Mouse (Mus musculus) forebrain, embryonic 10.5 days (tissue): ENCODE results near the gene Vwde. TPM values are rescaled to one million over a fixed set of nuclear protein-coding genes. Genes with fewer than 3 reads are reported as not detected.
A peak's percentile ranks its signal among the peaks of the same experiment; 100 is the strongest.

Experiments
- DNase-seq: peaks from one replicate; pipeline ENCODE4 v3.0.0-alpha.2; 2017; ENCODE audit warnings: low spot score; ENCODE audit errors: extremely low spot score
- H3K27ac ChIP-seq: fragments of 300-500 bp; sonication (generic); 2 replicates; pipeline ENCODE4 v1.5.1; 2016; ENCODE audit warnings: mild to moderate bottlenecking
- H3K27me3 ChIP-seq: fragments of 300-500 bp; sonication (generic); 2 replicates; pipeline ENCODE4 v1.6.1; 2016; ENCODE audit warnings: mild to moderate bottlenecking; ENCODE audit not compliant: poor library complexity, severe bottlenecking
- H3K36me3 ChIP-seq: fragments of 300-500 bp; sonication (generic); replicated peaks from 2 replicates; pipeline ENCODE4 v1.6.1; 2016; ENCODE audit warnings: mild to moderate bottlenecking, moderate library complexity
- H3K4me1 ChIP-seq: fragments of 300-500 bp; sonication (generic); 2 replicates; pipeline ENCODE4 v1.6.1; 2016
- H3K4me3 ChIP-seq: fragments of 300-500 bp; sonication (generic); 2 replicates; pipeline ENCODE4 v1.5.1; 2016; ENCODE audit warnings: mild to moderate bottlenecking, moderate library complexity
- H3K9me3 ChIP-seq: fragments of 300-500 bp; sonication (generic); 2 replicates; pipeline ENCODE4 v1.6.1; 2016; ENCODE audit warnings: mild to moderate bottlenecking, moderate library complexity
- WGBS: fragments of 180-500 bp; shearing (Covaris S2); methylation state at CpG from one replicate; pipeline ENCODE4 v1.1.7; 2016; 5-methylcytosine and 5-hydroxymethylcytosine counted together
- polyA plus RNA-seq: library from polyadenylated mRNA; unstranded; fragments of >200 nt; fragmentation: Nextera tagmentation; extraction: Ambion mirVana; gene quantifications from 2 replicates; pipeline ENCODE4 v1.2.1, GENCODE M21; 2016

Vwde gene
- polyA plus RNA-seq = 0.04 and 0.14 TPM in 2 replicates

DNA sequence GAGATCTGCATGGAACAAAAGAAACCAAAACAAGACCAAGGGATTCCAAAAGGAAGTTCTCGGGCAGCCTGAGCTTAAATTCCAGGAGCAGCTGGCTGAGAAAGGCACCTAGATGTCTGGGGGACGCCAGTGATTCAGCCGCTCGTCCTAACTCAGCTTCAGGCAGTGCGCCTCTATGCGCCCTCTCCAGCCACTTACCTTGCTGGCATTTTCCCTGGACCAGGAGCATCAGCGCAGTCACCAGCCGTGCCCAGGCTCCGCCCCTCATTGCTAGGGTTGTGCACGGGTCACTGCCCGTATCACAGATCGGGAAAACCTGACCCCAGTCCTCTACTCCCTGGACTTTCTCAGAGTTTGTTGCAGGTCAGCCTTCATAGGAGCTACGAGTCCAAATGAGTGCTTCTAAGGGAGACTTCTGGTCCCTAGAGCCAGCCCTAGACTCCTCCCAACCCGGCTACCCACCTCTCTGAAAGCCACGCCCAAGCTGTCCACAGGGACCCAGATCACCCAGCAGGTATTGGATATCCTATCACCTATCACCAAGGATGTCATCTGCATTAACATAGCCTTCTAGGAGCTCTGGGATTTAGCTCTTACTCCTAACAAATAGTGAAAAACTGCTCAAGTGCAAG, at the start of gene Vwde:
Vwde (minus strand) TSS at position 370 of the 632 bp plus-strand sequence.
- 28% methylated on average over 15 of the region's 15 CpGs for WGBS
- DNase-seq = peak; percentile 14
- no peak within 1 kb of the TSS for H3K27ac ChIP-seq

GRCm38 (mm10) chr6:13255341-13255740, 30.6 kb upstream of the Vwde start:
- Histone ChIP-seq H3K4me1 (no peaks in the 10 kb centered on the region), H3K36me3 (no peaks in the 10 kb centered on the region), H3K27me3 (no peaks in the 10 kb centered on the region), H3K4me3 (no peak overlapping the region), H3K27ac (no peak overlapping the region), H3K9me3 (no peaks in the 10 kb centered on the region)
- no peak for DNase-seq
- 89% methylated on average over 4 of the region's 4 CpGs for WGBS

More for the DNA sequence above, at the start of gene Vwde:
- no peaks in the 10 kb centered on the region for H3K9me3 ChIP-seq
- H3K36me3 ChIP-seq = no peaks in the 10 kb centered on the region
- H3K4me1 ChIP-seq = peaks cover 9% of the 10 kb centered on the region; the same call in 1 of the 2 replicates
- H3K27me3 ChIP-seq = no peaks in the 10 kb centered on the region
- H3K4me3 ChIP-seq = peak within 1 kb of the TSS; percentile 39

DNA sequence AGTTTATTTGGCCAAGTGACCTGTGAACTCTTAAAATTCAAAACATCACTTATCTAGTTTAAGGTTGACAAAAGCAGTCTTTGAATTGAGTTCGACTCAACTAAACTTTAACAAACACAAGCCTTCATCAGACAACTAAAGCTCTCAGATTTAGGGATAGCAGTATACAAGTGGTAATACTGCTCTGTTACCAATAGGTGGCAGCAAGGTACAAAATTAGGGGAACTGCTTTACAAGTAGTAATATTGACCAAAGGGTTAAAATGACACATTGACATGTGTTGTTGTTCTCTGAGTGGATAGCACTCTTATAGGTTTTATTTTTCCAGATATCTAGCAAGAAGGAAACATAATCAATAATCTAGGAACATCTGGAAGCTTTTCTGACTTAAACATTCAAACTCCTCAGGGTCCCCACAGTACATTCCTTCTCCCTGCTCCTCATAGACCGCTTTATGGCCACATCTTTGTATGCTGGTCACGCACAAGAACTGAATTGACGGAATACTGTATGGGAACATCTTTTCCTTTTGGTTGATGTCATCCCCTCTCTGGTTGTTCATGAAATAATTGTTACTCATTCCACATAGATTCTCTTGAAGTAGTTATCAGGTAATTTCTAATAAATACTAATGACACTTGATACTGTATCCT, 23.7 kb upstream of the Vwde start:
- Histone ChIP-seq H3K36me3 (no peaks in the 10 kb centered on the region), H3K27ac (no peak overlapping the region), H3K27me3 (no peaks in the 10 kb centered on the region), H3K4me1 (no peaks in the 10 kb centered on the region), H3K4me3 (no peak overlapping the region), H3K9me3 (no peaks in the 10 kb centered on the region)
- no peak for DNase-seq
- WGBS = 73% methylated on average over 4 of the region's 4 CpGs

GRCm38 (mm10) chr6:13206157-13206556, 18.6 kb downstream of the Vwde start:
- Histone ChIP-seq H3K27me3 (no peaks in the 10 kb centered on the region), H3K9me3 (no peaks in the 10 kb centered on the region), H3K36me3 (no peaks in the 10 kb centered on the region), H3K4me3 (no peak overlapping the region), H3K4me1 (no peaks in the 10 kb centered on the region), H3K27ac (no peak overlapping the region)
- 79% methylated on average over 6 of the region's 6 CpGs for WGBS
- no peak for DNase-seq

- WGBS = 93% methylated on average over 3 of the region's 3 CpGs
- H3K36me3 ChIP-seq = no peaks in the 10 kb centered on the region
- no peaks in the 10 kb centered on the region for H3K27me3 ChIP-seq
- no peaks in the 10 kb centered on the region for H3K4me1 ChIP-seq
- no peak overlapping the region for H3K27ac ChIP-seq
- 0 out of 2 replicates have a peak, but pooled peaks cover 6% of the 10 kb centered on the region for H3K9me3 ChIP-seq
- no peak overlapping the region for H3K4me3 ChIP-seq
- no peak for DNase-seq
Observed at GRCm38 (mm10) chr6:13197486-13197885, 27.3 kb downstream of the Vwde start.

DNA sequence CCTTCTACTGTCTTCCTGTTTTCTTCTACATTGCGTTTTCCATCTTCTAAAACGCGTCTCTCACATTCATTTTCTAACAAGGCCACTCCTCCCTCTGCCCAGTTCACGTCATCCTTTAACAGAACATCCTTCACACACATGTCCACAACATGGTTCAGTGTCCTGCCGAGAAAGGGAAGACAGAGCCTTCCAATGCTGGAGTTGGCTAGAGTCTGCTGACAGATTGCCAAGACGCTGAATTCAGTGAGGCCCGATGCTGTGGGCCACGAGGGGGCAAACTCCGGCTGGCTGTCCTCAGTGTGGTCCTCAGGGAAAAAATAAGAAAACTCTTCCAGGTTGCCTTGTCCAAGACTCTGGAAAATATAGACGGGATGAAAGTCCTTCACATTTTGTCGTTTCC, 37.9 kb downstream of the Vwde start:
- H3K27me3 ChIP-seq = no peaks in the 10 kb centered on the region
- H3K36me3 ChIP-seq = no peaks in the 10 kb centered on the region
- DNase-seq = no peak
- H3K4me1 ChIP-seq = no peaks in the 10 kb centered on the region
- H3K27ac ChIP-seq = no peak overlapping the region
- no peaks in the 10 kb centered on the region for H3K9me3 ChIP-seq
- no peak overlapping the region for H3K4me3 ChIP-seq
- 92% methylated on average over 11 of the region's 11 CpGs for WGBS

DNA sequence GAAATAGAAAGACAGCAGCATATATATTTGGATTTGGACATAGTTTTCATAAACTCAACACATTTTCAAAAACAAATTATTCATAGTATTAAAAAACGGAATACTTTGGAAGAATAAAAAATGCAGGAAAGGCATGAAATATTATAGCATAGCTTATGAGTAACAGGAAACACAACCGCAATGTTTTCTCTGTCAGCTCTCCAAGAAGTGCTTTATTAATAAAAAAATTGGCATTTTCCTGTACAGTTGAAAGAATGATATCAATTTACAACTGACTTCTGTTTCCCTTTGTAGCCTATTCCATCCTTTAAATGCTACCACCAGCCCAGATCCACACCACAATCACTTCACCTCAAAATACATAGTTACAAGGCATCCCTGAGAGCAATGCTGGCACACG, 44.7 kb downstream of the Vwde start:
- 88% methylated on average over 3 of the region's 3 CpGs for WGBS
- DNase-seq = no peak
- no peaks in the 10 kb centered on the region for H3K4me1 ChIP-seq

GRCm38 (mm10) chr6:13169459-13170150, 55.2 kb downstream of the Vwde start:
- no peak overlapping the region for H3K27ac ChIP-seq
- no peaks in the 10 kb centered on the region for H3K4me1 ChIP-seq
- no peaks in the 10 kb centered on the region for H3K36me3 ChIP-seq
- no peaks in the 10 kb centered on the region for H3K27me3 ChIP-seq
- WGBS = 87% methylated on average over 3 of the region's 3 CpGs
- DNase-seq = no peak
- no peak overlapping the region for H3K4me3 ChIP-seq
- no peaks in the 10 kb centered on the region for H3K9me3 ChIP-seq

More for the DNA sequence above, 44.7 kb downstream of the Vwde start:
- H3K36me3 ChIP-seq = no peaks in the 10 kb centered on the region
- H3K4me3 ChIP-seq = no peak overlapping the region
- no peaks in the 10 kb centered on the region for H3K27me3 ChIP-seq
- H3K9me3 ChIP-seq = no peaks in the 10 kb centered on the region
- no peak overlapping the region for H3K27ac ChIP-seq

- WGBS = 87% methylated on average over 9 of the region's 9 CpGs
- Histone ChIP-seq H3K4me3 (no peak overlapping the region), H3K36me3 (no peaks in the 10 kb centered on the region), H3K4me1 (no peaks in the 10 kb centered on the region), H3K9me3 (no peaks in the 10 kb centered on the region), H3K27me3 (no peaks in the 10 kb centered on the region), H3K27ac (no peak overlapping the region)
- DNase-seq = no peak
Observed at GRCm38 (mm10) chr6:13166240-13166937, 58.4 kb downstream of the Vwde start.

- no peak for DNase-seq
- Histone ChIP-seq H3K9me3 (no peaks in the 10 kb centered on the region; the same call in 1 of the 2 replicates), H3K4me1 (no peaks in the 10 kb centered on the region), H3K27ac (no peak overlapping the region), H3K36me3 (no peaks in the 10 kb centered on the region), H3K4me3 (no peak overlapping the region), H3K27me3 (no peaks in the 10 kb centered on the region)
- WGBS = 90% methylated on average over 2 of the region's 2 CpGs
Observed at GRCm38 (mm10) chr6:13159437-13159836, 65.3 kb downstream of the Vwde start.

DNA sequence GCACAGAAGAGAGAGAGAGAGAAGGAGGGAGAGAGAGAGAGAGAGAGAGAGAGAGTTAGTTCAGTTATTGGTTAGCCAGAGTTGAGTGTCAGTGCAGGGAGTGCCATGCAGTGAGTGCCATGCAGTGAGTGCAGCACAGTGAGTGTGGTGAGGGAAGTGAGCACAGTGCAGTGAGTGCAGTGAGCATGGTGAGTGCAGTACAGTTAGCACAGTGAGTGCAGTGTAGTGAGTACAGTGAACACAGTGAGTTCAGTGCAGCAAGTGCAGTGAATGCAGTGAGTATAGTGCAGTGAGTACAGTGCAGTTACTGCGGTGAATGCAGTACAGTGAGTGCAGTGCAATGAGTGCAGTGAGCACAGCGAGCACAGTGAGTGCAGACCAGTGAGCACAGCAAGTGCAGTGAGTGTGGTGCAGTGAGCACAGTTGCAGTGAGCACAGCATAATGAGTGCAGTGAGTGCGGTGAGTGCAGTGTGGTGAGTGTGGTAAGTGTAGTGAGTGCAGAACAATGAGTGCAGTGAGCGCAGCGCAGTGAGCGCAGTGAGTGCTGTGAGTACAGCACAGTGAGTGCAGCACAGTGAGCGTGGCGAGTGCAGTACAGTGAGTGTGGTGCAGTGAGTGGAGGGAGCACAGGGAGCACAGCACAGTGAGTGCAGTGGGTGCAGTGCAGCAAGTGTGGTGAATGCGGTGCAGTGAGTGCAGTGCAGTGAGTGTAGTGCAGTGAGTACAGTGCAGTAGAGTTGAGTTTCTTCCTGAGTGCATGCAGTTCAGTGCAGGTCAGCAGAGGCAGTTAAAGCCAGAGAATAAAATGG, 70.7 kb downstream of the Vwde start:
- WGBS = 95% methylated on average over 9 of the region's 9 CpGs
- H3K36me3 ChIP-seq = no peaks in the 10 kb centered on the region
- H3K9me3 ChIP-seq = peaks cover 6% of the 10 kb centered on the region; the same call in 1 of the 2 replicates
- no peaks in the 10 kb centered on the region for H3K4me1 ChIP-seq
- DNase-seq = no peak
- no peaks in the 10 kb centered on the region for H3K27me3 ChIP-seq
- no peak overlapping the region for H3K4me3 ChIP-seq
- H3K27ac ChIP-seq = no peak overlapping the region

GRCm38 (mm10) chr6:13152062-13152640, 72.6 kb downstream of the Vwde start:
- no peak for DNase-seq
- Histone ChIP-seq H3K27me3 (no peaks in the 10 kb centered on the region), H3K9me3 (peaks cover 6% of the 10 kb centered on the region; the same call in 1 of the 2 replicates), H3K27ac (no peak overlapping the region), H3K36me3 (no peaks in the 10 kb centered on the region), H3K4me3 (no peak overlapping the region), H3K4me1 (no peaks in the 10 kb centered on the region)
- 92% methylated on average over 1 of the region's 1 CpGs for WGBS
